Mouse (Mus musculus) naive thymus-derived CD4-positive, alpha-beta T cell, adult 2 months (primary cell): ENCODE measurements around the gene Sphkap.

ENCODE experiments used
- DNase-seq: peaks from one replicate; pipeline ENCODE4 v3.0.0-alpha.2; 2011; ENCODE audit warnings: low read depth

The Sphkap gene

DNA sequence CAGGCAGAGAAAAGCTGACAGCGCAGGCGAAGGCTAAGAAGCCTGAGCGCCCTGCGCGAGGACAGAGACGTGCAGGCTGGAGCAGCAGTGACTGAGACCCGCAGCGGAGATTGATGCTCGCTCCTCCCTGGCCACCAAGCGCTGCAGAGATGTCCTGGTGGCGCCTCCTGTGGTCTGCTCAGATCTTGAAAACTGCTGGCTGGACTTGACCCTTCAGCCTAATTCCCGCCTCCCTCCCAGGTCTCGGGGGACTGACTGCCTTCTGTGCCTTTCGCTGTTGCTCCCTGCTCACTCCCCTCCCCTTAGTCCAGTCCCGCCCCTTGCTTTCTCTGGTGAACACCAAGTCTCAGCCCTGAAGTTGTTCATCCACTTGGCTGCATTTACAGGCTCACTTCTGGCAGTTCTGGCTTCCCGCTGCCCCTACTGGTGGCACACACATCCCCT lies at the start of gene Sphkap:
TSS of gene Sphkap (minus strand) at position 180 of the 444 bp plus-strand sequence.
- DNase-seq: no peak

DNA sequence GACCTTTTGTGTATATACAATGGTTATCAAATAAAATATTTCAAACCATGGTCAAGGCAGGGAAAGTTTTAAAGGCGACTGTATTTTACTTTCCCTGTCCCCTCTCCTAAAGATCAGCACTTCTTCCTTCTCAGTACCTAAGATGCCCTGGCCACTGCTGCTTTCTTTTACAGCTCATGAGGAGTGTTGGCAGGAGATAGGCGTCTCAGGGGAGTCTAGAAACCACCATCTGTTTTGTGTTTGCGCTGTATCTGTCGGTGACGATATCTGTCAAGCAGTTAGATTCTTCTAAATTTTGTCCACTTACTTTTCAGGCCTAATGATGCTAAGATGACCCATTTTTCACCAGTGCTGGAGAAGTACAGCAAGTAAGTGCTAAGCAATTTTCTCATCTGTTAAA lies 43.3 kb upstream of the Sphkap start:
- no peak for DNase-seq

DNA sequence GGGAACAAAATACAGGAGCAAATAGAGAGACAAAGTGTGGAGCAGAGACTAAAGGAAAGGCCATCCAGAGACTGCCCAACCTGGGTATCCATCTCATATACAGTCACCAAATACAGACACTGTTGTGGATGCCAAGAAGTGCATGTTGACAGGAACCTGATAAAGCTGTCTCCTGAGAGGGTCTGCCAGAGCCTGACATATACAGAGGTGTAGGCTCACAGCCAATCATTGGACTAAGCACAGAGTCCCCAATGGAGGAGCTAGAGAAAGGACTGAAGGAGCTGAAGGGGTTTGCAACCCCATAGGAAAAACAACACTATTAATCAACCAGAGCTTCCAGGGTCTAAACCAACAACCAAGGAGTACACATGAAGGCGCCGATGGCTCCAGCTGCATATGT lies 32.4 kb upstream of the Sphkap start:
- no peak for DNase-seq

DNA sequence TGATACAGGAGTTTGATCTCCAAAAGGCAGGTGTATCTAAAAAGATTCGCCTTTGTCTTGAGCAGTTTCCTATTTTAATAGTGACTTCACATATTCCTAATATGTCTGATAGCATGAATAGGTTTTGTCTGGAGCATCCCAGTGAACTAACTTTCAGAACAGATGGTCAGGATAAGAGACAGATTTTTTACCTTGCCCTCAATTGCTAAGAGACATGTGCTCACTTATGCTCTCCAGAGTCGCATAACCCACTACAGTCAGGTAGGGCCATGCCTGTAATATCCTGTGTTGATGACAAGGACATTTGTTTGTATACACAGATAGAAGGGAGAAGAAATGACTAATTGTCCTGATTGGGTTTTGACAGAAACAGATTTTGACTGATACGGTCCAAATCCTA lies 25.9 kb upstream of the Sphkap start:
- DNase-seq: no peak

DNA sequence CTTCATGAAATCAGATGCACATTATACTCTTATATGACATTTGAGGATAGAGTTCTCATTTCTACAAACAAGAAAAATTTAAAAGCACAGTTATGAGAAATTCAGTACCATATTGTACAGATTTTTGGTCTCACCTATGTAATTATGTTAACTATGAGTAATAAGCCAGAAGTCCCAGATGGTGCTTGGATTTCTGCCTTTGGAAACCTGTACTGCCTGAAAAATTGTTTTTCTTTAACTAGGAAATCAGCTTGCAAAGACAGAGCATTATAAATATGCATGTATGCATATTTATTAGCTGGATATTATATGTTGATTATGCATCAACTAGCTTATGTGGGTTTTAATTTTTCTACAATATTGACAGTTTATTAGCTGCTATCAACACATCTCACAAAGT lies 21.9 kb upstream of the Sphkap start:
- no peak for DNase-seq

DNA sequence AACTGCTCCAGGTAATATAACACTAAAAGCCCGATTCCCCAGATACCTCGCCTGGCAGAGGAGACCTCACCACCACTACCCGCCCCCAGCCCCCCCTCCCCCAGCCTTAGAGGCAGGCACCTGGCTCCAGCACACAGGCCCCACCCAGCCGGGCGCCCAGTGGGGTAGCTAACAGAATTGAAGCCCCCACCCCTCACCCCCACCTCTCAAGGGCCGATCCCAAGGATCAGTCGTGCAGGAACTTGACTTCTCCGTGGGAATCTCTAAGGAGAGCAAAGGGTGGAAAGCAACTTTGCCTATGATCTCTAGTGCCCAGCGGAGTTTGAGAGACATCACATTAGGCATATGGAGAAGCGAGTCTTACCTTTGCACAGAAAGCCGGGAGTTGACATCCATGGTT lies 384 bp downstream of the Sphkap start:
- no peak for DNase-seq

DNA sequence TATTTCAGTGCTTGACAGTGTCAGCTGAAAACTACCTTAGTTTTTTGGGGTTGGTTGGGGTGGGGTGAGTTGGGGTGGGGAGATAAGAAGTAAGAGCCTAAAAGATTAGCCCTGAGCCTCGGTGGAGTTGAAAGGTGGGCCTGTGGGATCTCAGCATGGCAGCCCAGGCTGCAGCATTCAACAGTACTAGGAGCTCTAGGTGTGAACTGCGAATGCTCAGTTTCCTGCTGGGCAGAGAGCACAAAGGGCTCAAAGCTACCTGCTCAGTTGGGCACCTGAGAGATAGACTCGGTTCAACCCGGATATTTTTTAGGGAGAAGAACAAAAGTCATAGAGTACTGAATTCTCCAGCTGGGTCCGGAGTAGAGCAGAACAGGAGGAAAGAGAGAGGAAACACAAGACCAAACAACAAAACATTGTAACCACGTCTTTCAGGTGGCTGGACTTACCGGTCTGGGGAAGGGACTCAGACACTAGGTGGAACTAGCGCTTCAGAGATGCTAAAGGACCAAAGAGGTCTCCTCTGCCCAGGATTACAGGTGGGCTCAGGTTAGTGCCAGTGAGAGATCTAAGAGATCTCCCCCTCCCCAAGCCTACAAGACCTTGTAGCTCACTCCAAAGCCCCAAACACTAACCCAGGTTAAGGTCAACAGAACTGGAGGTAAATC lies 984 bp downstream of the Sphkap start:
- no peak for DNase-seq

DNA sequence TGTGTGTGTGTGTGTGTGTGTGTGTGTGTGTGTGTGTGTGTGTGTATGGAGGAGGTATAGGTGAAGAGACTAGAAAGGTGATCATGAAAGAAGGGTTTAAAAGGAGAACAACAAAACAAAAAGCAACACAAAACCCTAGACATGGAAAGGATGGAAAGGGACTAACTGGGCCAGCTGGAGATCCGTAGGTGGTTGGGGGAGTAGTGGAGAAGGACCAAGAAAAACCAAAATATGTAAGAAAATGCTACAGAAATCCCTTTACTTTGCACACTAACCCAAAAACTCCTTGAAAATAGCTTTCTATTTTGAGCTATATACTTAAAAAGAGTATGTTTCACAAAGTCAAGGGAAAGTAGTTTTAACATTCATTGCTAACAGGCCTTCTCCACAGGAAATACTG lies 6.9 kb downstream of the Sphkap start:
- no peak for DNase-seq

DNA sequence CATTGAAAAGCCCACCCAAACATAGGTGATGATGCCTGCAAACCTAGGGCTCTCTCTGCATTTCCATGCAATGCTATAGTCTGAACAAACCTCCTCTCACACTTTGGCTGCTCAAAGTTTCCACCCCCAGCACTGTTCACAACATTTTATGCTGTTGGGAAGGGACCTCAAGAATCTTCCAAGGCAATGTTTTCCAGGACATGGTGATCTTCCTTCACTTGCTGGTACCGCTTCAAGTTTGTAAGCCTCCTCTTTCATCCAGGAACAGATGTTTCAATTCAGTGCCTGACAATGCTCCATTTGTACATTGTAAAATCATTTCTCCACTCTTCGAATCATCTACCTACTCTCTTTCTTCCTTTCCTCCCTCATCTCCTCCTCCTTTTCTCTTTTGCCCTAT lies 11.7 kb downstream of the Sphkap start:
- DNase-seq: no peak

DNA sequence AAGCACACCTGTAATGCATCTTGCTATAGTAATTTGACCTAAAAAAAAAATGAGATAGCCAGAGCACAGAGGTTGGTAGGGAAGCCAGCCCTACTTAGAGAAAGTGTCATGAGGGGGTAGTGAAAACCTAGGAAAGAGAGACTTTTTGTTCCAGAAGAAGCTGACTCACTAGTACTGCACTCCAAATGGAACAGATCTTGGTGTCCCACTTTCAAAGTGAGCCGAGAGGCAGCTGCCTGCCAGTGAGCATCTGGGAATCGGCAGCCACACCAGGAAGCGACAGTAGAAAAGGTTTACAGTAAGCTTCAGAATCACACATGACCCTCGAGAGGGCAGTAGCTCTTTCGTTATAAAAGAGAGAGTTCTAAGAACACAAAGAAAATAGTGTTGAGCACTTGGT lies 12.4 kb downstream of the Sphkap start:
- DNase-seq: no peak

DNA sequence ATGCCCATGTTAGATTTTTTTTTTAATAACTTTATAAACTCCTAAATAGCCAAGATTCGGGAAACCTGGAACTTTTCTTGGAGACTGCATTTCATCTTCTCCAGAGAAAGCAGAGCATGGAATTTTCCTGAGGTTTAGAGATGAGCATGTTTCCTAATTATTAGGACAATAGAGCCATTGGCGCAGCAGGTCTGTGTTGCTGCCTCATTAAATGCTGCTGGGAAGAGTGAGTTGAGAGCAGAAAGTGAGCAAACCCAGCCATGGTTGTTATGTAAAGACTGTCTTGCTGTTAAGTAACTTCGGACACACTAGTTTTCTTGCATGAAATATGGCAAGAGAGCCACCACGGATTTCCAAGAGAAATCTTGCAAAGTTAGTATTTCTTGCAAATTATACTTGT lies 18.6 kb downstream of the Sphkap start:
- no peak for DNase-seq

DNA sequence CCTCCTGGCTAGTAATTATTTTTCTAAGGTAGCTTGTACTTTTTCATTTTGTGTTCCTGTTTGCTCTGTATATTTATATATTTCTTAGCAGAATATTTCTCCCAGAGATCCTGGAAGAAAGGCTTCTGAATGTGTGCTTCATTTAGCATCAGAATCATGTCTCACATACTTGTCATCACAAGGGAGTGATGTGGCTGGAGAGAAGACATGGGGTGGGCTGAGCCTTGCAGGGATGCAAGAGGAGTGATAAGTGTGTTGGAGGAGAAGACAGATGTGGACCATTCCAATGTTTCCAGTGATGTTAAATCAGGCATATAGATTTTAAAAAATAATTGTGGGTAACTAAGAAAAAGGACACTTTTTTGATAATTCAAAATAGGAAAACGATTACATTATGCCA lies 30.6 kb downstream of the Sphkap start:
- DNase-seq: no peak

DNA sequence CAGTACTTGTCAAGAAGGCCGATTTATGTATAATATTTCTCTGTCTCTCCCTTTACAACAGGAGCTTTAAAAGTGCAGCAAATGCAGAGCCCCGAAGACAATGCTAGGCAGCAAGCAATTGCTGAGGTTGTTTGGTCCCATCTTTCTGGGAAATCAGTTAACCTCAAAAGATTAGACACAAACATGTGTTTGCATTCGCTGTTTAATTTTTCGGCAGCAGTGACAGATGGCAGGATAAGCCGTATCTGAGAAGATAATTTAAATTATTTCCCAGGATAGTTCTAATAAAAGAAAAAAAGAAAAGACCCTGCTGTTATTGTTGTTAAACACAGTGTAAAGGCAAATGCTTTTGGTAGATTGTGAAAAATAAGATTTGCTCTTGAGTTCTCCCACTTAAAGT lies 41.5 kb downstream of the Sphkap start:
- DNase-seq: no peak

DNA sequence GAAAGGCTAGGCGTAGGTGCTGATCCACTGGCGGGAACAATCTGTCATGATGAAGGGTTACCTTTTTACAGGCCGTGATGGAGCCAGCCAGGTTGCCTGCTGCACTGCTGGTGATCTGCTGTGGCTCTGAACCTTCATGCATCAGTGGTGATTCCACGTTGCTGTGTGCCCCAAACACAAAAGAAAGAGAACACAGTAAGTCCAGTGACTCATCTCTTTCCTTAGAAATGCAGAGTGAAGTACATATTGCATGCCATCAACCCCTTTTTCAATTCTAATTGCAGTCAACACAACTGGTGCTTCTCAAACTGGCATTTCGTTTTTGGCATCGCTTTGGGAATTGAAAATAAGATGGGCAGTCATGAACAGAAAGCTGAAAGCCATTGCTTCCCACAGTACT lies 45.8 kb downstream of the Sphkap start:
- no peak for DNase-seq

DNA sequence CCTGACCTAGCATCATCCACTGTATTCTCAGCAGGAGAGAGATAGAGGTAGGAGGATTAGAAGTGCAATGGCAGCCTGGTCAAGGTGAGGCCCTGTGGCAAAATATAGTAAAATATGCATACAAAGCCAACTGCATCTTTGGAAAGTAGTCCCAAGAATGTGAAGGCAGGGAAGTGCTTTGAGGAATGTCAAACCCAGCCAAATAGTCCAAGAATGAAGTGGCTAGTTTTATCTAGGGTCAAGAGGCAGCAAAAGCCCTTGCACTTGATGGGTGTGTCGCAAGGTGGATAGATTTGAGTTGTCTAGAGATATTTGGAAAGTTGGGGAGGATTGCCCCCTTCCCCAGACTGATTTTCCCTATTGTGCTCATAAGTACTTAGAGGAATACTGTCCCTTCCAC lies 61.5 kb downstream of the Sphkap start:
- DNase-seq: no peak

DNA sequence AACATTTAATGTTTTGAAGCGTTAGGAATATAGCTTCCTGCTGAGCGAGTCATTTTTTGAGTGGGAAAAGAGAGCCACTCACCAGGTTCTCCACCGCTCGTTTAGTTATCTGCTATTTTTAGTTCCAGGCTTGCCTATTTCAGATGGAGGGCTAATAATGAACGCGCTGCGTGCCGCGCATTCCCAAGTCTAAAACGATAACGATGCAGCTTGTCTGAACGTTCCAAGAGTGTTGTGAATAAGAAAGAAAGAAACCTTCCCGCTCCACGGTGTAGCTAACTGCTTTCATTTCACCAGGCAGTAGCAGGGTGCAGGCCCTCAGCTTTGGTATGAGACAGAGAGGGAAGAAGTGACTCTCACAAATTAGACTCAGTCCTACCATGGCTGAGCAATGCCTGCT lies 62.4 kb downstream of the Sphkap start:
- DNase-seq: no peak

DNA sequence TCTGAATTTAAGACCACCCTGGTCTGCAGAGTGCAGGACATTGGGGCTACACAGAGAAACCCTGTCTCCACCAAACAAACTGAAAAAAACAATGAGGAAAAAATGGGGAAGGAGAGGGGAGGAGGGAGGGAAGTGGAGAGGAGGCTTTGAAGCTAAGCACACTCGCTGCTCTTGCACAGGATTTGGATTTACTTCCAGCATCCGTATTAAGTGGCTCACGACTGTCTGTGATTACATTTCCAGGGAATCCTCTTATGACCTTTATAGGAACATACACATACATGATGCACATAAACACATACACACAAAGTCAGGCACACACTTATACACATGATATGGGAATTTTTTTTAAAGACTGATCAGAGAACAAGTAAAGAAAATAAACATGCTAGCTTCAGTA lies 62.9 kb downstream of the Sphkap start:
- DNase-seq: no peak

DNA sequence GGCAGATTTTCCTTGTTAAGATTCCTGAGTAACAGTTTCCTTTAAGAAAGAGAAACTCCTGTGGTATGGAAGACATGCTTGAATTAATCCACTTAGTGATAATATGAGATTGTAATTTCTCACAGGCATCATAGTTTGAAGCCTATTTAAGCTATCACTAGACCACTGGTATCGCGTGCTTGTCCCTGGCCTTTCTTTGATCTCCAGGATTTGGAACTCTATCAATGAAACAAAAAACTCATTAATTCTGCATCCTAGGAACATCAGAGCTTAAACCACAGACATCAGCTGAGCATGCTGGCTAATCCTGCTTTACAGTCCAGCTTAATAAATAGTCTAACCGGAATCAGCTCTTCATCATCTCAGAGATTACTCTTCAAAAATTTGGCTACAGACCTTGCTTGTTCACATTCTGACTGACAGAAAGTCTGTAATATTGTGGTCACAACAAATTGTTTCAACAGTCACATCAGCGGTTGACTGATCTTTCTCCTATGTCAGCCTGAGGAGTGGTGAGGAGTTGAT lies 65.2 kb downstream of the Sphkap start:
- no peak for DNase-seq

DNA sequence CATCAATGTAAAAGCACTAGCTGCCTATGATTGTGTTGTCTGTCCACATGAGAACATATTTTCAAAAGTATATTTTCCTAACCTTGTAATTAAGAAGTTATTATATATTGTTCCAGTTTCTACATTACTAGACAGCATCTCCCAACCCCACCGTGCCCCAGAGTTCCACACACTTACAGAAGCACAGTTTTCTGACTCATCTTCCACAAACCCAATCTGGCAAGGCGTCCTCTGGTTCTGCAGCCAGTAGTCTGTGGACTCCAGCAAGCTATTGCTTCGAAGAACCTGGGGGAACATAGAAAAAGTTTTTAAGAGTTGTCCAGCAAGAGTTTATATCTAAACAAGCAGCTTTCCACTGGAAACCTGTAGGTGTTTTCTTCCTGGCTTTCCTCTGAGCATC lies 68.6 kb downstream of the Sphkap start:
- DNase-seq: no peak

DNA sequence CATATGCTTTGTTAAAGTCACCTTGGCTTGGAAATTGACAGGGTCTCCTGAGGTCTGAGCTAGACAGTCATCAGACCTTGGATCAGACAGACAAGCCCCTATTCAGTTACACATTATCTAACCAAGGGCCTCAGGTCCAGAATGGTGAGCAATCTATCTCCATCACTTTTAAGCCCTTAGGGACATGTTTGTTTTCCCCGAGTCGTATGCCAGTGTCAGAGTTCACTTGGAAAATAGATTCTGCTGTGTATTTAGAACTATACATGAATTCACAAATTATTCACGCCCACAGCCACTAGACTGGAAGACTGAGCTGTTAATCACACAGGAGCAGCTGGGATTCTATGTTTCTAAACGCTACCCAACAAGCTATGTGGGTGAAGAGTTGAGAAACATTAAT lies 91.1 kb downstream of the Sphkap start:
- no peak for DNase-seq

DNA sequence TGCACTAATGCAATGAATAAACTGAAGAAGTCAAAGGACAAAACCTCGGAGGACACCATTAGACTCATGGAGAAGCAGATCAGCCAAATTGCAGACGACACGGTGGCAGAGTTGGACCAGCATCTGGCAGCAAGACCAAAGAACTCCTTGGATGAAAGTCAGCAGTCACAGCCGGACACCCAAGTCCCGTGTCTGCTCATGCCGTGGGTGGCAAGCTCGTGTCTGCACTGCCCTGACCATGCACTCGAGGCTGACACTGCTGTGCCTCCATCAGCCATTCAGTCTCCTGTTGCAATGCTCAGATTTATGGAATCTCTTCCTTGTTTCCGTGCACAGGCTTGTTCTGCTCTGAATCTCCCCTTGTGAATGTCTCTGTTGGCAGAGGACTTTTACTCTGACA lies 92.9 kb downstream of the Sphkap start:
- DNase-seq: no peak

DNA sequence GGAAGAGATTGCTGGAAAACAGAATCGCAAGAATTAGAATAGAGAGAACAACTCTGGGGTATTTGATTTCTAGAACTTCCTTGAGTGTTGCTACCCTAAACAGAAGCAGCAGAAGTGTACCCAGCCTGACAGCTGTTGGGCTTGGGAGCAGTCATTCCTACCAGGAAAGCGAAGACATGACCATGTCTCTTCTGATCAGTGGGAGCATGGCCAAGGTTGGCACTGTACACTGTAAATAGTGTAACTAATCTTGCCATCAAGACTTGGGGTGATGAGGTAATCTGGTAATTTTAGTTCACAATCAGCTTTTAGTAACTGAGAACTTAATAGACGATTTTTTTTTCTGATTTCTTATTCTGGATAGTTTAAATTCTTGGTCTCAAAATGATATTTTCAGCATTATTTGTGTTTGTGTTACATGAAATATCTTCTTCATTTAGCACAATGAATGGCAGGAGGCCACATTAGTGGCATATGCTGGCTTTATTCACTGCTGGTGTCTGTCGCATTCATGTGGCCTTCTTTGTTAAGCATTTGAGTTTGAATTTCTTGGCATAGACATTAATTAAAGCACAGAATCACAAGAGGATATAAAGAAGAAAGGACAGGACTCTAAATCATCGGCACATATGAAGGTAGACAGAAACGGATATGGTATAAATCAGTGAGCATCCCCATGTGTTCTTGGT lies 96.2 kb downstream of the Sphkap start:
- DNase-seq: no peak

DNA sequence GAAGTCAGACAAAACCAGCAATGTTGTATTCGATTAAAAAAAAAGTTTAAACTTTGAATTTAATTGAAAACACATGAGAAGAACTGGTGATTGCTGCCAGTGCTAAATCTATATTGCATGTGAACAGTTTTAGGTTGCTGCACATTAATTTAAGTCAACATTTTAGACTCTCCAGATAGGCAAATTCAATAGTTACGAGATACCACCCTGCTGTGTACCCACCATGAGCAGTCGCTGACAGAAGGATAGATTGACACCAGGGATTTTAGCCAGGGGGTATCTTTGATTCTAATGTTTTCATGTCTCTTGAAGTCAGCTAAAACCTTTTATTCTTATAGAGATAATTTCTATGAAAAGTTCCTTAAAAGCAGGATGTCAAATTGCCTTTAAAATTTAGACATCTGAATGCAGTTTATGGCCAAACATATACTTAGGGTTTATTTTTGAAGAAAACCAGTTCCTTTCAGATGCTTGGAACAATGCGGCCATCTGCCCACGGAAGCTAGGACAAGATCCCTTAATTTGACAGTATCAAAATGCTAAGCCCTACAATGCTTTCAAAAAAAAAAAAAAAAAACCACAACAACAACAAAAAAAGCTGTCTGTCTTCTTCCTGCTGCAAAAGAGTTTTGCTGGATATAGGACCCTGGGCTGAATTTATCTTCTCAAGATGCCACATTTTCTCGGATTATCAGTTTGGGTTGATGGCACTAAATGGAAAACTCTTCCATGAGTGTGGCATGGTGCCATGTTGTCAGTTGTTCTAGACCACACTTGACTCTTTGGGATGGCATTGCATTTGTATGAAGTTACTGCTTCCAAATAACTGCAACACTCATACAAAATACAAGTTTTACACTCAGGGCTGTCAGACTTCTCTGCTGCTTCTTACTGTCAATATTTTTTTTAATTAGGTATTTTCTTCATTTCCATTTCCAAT lies 110.6 kb downstream of the Sphkap start:
- no peak for DNase-seq
